Mouse (Mus musculus) urinary bladder, adult 18-20 months (tissue): Measurements from ENCODE around the gene Apbb1.

ENCODE experiments used
- DNase-seq, 2 experiments: peaks; one replicate each; pipeline ENCODE4 v3.0.0; 2022; ENCODE audit warnings: low spot score in 2 of 2, mixed read lengths in 2 of 2

The Apbb1 gene

DNA sequence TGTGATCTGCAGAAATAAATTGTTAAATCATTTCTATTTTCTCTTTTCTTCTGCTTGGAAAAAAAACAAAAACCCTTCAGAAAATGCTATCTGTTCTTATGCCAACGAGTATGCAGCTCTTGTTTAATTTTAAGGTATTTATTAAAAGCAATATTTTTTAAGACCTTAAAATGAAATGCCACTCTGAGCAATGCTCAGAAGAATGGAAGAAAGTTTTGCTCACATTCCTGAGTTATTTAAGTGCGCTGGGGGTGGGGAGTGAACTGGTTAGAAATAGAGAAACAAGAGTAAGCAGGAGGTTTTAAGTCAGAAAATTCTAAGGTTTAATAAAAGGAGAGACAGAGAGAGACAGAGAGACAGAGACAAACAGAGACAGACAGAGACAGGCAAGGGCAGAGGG lies 61.7 kb downstream of the Apbb1 start:
- no peak for DNase-seq

DNA sequence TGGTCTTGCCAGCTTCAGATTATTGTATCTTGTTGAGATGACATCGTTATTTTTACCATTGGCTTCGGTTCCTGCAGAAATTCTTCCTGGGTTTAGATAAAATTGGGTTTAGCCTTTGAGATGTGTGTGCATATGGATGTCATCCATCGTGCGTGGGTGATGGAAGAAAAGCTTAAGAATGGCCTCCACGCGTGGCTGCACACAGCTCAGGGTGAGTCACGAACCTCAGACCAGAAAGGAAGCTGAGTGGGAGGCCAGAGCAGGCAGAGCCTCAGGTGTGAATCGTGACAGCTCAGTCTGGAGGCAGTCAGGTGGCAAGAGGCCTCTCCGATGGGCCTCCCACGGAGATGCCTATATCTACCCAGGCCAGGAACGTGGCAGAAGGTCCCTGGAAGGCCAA lies 62.1 kb downstream of the Apbb1 start:
- DNase-seq = no peak

DNA sequence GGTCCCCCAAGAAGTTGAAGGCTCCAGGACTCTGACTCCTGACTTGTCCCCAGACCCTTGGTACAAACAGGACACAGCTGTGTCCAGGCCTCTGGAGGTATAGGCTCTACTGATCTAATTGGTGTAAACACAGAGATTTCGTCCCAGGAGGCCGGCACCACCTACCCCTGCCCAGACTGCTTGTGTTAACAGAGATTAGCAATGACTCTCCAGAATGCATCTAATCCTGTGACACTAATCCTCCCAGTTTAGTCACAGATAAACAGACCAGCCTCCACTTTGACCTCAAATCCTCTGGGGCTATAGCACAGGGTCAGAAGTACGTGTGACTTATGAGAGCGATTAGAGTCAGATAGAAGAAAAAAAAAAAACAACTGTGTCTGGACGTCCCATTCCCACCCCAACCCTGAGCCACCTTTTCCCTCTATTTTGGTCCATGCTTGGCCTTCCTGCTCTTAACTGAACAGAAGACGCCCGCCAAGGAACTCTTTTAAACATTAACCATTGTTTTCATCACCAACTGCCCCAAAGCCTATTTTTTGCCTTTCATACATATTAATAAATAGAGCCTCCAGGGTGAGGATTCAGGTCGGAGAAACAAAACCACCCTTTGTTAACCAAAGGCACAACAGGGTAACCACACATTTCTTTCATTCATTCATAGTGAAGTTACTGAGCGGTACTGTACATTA lies 64.6 kb downstream of the Apbb1 start:
- DNase-seq = no peak

DNA sequence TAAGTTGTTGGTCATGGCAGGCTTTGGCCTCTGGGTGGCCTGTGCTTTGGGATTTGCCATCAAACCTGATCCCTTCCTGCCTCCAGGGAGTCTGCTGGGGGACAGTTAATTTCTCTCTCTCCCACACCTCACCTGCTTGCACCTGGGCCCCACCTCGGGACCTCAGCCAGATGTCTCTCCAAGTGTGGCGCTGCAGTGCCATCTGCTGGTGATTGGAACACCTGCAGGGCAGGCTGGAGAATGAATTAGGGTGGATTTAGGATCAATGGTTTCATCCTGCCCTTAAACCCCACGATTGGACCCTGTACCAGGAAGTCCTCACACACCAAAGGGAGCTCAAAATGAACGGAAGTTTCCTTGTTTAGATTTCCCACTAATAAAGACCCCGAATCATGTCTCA lies 66.3 kb downstream of the Apbb1 start:
- DNase-seq = peak; percentile 27 to 64

DNA sequence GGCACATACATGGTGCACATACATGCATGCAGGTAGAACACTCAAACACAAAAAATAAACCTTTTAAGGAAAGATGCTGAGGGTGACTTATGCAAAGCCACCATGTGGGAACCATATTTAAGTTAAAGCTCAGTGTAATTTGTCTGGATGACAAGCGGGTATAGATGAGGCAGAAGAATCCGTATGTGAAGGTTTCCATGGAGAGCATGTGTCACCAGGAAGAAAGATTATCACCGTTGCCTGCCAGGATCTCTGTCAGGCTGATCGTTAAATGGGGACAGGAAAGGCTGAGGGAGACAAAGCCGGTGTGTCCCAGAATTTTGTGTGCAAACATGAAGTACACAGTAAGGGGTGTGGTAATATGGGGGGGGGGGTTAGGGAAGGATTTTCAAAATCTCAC lies 66.9 kb downstream of the Apbb1 start:
- DNase-seq = no peak

DNA sequence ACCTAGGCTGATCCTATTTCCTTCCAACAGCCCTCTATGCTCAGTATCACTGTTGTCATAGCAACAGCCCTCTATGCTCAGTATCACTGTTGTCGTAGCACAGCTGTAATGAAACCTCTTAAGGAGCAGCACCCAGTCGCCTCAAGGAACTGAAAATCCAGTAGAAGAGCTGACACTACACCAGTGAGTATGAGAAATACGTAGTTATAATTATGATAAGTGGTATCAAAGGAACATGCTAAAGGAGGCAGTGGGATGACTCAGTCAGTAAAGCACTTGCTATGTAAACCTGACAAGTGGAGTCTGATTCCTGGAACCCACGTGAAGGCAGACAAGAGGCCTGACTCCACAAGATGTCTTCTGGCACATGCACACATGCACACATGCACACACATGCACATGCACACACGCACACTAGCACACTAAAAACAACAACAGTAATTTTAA lies 67.6 kb downstream of the Apbb1 start:
- no peak for DNase-seq

DNA sequence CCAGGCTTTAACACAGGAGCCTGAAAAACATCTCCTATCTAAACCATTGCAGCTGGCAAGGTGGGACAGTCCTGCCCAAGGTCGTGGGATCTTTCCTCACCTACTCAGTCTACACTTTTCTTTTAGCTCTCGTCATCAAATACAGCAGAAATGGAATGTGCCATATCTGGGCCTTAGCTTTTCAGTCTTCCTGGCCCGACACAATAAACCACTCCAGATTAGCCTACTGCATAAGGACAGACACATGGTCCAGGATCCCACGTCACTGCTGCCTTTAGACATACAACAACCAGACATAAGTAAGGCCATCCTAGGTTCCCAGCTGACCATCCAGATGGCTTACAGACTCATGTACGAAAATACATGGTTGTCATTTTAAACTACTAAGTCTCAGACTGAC lies 71.3 kb downstream of the Apbb1 start:
- no peak for DNase-seq
